Mouse (Mus musculus): ENCODE measurements around the gene Washc4. TPM values are rescaled to one million over a fixed set of nuclear protein-coding genes. Genes with fewer than 3 reads are reported as not detected.

The Washc4 gene
- polyA plus RNA-seq, 3 experiments from 2014 or later, result 25.8 to 28.8 (median 26.2) TPM

GRCm38 (mm10) chr10:83639881-83640386, 96.4 kb downstream of the Washc4 start:
- ATAC-seq, result no peak

DNA sequence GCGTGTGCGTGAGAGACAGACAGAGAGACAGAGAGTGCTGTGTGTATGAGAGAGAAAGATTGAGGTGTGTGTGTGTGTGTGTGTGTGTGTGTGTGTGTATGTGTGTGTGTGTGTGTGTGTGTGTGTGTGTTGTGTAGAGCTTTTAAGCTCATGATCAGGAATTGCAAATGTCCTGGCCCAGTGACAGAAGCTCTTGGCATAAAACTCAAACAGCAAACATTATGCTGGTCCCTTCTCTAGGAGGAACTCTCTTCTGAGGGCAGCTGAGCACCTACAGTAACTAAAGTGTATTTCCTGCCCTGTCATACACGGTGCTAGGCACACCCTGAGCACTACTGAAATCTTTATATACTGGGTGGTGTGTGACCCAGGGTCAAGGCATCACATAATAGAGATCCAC, 98.1 kb downstream of the Washc4 start:
- no peak for ATAC-seq

- no peak for ATAC-seq
These were observed 100.6 kb downstream of the Washc4 start for GRCm38 (mm10) chr10:83644167-83644566.

GRCm38 (mm10) chr10:83644865-83645715, 101.5 kb downstream of the Washc4 start:
- ATAC-seq, result no peak

DNA sequence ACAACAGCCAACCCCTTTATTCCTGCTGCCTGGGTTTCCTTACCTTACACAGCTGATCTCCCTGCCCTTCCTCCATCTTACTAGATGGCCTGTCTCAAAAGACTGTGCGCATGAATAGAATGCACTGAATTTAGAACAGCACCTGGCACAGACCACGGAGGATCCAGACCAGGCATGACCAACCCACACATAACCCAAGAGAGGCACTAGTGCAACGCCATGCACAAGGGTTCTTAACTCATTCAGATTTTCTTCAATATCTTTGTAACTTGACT, 102.1 kb downstream of the Washc4 start:
- ATAC-seq, result no peak

Other genes starting within 250 kb of the Washc4 start
- gene Slc41a2, start 205.9 kb upstream of the Washc4 start, polyA plus RNA-seq (2017; shearing (Covaris generic)), result under 1 TPM in 2 of 3 experiments, not detected in 1; 0.21 to 0.25 TPM
- gene D10Wsu102e, start 183.5 kb upstream of the Washc4 start, polyA plus RNA-seq (2017; shearing (Covaris generic)), result 1 to 10 TPM in 1 of 3 experiments, under 1 TPM in 2; 0.82 to 1.0 (median 0.83) TPM
- not detected for gene Aldh1l2, start 9.6 kb upstream of the Washc4 start, polyA plus RNA-seq (2017; shearing (Covaris generic))
- gene Appl2, start 105.0 kb downstream of the Washc4 start, polyA plus RNA-seq (2017; shearing (Covaris generic)), result 1 to 10 TPM; 4.7 to 5.7 (median 4.8) TPM
- gene 1500009L16Rik, start 179.1 kb downstream of the Washc4 start, polyA plus RNA-seq (2017; shearing (Covaris generic)), result 10 to 100 TPM in 1 of 3 experiments, 1 to 10 TPM in 2; 1.8 to 38.5 (median 2.7) TPM

All from inflammation-experienced regulatory T-cells, adult 6 months (primary cell).